Mouse (Mus musculus) kidney, embryonic 15.5 days (tissue): ENCODE results near the gene Gm20604. TPM values are rescaled to one million over a fixed set of nuclear protein-coding genes. Genes with fewer than 3 reads are reported as not detected.

Experiments
- polyA plus RNA-seq: library from polyadenylated mRNA; unstranded; fragments of >200 nt; fragmentation: Nextera tagmentation; extraction: Ambion mirVana; gene quantifications from 2 replicates; pipeline ENCODE4 v1.2.1, GENCODE M21; 2015

Gm20604 gene
- polyA plus RNA-seq, 1 experiment from 2014 or later, result 26.0 TPM

Other genes starting within 250 kb of the Gm20604 start
- 6.1 and 30.2 TPM in 2 replicates for gene Chga, start 203.7 kb downstream of the Gm20604 start, polyA plus RNA-seq
- 18.9 and 20.8 TPM in 2 replicates for gene Itpk1, start 53.7 kb downstream of the Gm20604 start, polyA plus RNA-seq
- 24.5 and 25.4 TPM in 2 replicates for gene Moap1, start 15.0 kb downstream of the Gm20604 start, polyA plus RNA-seq
- gene Tmem251, start 14.9 kb downstream of the Gm20604 start, polyA plus RNA-seq, result 10.0 and 10.8 TPM in 2 replicates
- not detected in 2 replicates for gene Gm28051, start 907 bp downstream of the Gm20604 start, polyA plus RNA-seq
- gene Gon7, start 869 bp downstream of the Gm20604 start, polyA plus RNA-seq, result 33.7 and 38.7 TPM in 2 replicates
- gene Ubr7, start 705 bp downstream of the Gm20604 start, polyA plus RNA-seq, result 42.4 and 44.5 TPM in 2 replicates
- gene Btbd7, start 119.8 kb upstream of the Gm20604 start, polyA plus RNA-seq, result 18.5 and 19.1 TPM in 2 replicates
- gene Cox8c, start 140.6 kb upstream of the Gm20604 start, polyA plus RNA-seq, result not detected in 2 replicates
- gene Unc79, start 190.2 kb upstream of the Gm20604 start, polyA plus RNA-seq, result 0.19 and 0.25 TPM in 2 replicates